Mouse (Mus musculus) frontal cortex, adult 2 months (tissue): ENCODE data around the gene Ppard. TPM values are rescaled to one million over a fixed set of nuclear protein-coding genes. Genes with fewer than 3 reads are reported as not detected.
"Not testable (repeated sequence)": the region's sequence is repeated elsewhere in the genome, so short reads cannot be mapped to it uniquely, and the experiment has no call there.

ENCODE experiments used
- DNase-seq, 2 experiments: peaks; one replicate each; pipeline ENCODE4 v3.0.0; 2022; ENCODE audit warnings: low spot score in 1 of 2; ENCODE audit errors: extremely low spot score in 1 of 2
- polyA plus RNA-seq: library from polyadenylated mRNA; depleted of rRNA; stranded (reverse); fragments of >200 nt; gene quantifications from 2 replicates; pipeline ENCODE4 v1.2.3, GENCODE M21; 2012; rRNA removed

The Ppard gene
- polyA plus RNA-seq: 21.2 and 22.9 TPM in 2 replicates

DNA sequence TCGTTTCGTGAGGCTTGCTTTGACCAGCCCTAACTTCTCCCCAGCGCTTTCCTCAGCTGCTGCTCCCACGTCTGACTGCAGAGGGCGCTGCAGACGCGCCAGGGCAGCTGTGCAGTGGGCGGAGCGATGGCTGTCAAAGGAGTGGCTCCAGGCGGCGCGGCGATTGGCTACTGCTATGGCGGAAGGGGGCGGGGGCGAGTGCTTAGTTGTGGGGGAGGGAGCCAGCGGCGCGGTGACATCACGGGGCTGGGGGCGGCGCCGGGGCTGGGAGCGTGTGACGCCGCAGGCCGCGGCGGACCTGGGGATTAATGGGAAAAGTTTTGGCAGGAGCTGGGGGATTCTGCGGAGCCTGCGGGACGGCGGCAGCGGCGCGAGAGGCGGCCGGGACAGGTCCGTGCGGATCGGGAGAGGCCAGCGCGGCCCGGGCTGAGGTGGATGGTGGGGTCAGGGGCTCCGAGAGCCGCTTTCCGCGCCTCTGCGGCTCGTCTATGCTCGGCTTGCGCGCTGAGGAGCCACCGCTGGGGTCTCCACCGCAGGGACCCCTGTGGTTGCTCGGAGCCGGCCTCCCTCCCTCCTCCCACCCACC lies at the start of gene Ppard:
Gene Ppard (plus strand): TSS at position 226 of the 586 bp plus-strand sequence.
- peak; percentile 91 to 99 for DNase-seq

DNA sequence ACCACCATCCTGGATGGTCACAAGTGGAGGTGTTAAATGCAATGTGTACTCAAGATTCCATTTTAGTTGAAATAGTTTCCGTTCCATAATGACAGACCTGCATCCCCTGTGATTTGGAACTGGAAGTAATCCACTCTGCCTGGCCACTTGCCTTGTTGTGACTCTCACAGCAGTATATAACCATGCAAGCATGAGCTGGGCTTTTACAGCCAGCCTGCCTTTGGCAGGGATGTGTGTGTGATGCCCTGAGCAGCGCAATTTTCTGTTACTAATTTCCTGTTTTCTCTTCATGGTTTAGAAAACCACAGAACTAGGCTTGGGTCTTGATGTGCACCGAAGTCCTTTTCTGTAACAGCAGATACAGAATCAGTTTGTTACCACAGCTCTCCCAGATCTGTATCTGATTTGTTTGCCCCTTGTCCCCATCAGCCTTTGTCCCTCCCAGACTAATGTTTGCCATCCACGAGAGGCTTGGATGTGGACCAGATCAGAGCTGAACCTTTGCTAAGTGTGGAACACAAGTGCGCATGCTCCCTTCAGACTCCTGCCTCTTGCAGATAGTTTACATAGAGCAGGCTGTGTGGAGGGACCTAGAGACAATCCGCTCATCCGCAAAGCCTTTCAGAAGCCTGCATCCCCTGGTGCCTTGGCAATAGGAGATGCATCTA lies 47.4 kb upstream of the Ppard start:
- DNase-seq: no peak

DNA sequence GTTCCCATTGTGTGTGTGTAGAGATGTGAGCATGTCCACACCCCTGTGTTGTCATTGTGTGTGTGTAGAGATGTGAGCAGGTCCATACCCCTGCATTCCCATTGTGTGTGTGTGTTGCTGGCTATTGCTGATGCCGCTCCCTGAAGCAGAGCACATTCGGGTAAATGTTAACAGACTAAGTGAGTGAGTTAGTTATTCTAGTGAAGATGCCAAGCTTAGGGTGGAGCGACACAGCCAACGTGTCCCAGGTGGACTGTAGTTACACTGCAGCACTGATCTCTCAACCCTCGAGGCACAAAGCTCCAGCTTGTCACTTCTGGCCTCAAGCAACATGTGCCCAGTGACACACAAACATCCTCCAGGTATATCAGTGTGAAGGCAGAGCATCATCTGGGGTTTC lies 44.2 kb upstream of the Ppard start:
- DNase-seq: no peak

DNA sequence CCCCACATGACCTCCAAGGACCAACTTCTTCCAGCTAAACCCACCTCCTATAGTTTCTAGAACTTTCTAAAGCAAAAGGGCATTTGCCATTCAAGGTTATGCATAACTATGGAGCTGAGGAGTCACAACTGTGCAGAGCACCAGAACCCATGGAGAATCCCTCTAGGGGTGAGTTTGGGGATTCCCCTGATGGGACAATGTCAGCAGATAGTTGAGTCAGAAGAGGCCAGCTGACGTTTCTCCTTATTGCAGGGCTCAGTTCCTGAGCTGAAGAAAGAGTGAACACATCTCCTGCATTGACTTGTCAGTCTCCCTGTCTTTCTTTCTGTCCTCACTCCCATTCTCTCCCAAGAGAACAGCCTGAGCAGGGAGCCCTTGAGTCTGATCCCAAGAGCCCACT lies 39.7 kb upstream of the Ppard start:
- DNase-seq: no peak

DNA sequence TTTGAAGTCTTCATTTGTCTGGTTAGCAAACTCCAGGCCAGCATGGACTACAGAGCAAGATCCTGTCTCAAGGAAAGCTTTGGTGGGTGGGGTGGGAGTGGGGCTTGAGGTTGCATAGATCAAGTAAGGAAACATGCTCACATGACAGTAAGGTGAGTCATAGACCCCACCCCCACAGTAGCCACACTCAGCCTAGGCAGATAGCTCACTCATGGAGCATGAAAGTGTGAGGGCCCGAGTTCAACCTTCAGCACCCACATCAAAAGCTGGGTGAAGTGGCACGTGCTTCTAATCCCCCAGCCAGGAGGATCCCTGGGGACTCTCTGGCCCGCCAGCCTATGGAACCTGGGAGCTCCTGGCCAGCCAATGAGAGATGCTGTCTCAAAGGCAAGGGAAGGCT lies 38.9 kb upstream of the Ppard start:
- DNase-seq: no peak

DNA sequence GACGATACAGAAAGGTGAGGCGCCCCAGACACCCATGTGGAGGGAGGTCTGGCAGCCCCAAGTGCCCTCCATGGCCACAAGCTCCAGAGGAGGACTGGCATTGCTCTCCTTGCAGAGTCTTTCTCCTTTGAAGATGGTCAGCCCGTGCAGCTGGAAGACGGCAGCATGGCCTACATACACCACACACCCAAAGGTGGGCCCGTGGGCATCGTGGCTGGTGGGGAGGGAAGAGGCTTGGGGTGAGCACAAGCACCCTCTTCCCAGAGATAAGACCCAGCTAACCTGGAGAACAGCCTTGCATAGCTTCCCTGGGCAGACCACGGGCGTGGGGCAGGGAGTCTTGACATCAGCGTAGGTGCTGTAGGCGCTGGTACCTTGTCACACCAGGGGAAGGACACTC lies 37.5 kb upstream of the Ppard start:
- no peak for DNase-seq

DNA sequence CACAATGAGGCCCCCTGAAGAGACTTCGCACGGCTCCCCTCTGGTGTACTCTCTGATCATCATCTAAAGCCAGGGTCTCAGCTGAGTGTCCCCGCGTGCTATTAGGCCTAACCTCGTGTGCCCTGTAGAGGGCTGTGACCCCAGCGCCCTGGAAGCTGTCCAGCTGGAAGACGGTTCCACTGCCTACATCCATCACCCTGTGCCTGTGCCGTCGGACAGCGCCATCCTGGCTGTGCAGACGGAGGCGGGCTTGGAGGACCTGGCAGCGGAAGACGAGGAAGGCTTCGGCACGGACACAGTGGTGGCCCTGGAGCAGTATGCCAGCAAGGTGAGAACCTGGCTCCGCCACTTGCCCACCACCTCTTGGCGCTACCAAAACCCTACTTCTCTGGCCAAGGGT lies 34.9 kb upstream of the Ppard start:
- no peak for DNase-seq

DNA sequence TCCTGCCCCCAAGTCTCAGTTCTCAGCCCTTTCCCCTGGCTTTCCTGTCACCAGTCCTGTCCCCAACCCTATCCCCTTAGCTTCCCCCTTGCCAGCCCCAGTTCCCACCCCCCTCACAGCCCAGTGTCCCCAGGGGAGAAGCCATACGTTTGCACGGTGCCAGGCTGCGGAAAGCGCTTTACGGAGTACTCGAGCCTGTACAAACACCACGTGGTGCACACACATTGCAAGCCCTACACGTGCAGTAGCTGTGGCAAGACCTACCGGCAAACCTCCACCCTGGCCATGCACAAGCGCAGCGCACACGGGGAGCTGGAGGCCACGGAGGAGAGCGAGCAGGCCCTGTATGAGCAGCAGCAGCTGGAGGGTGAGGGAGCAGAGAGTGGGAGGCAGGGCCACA lies 30.5 kb upstream of the Ppard start:
- no peak for DNase-seq

DNA sequence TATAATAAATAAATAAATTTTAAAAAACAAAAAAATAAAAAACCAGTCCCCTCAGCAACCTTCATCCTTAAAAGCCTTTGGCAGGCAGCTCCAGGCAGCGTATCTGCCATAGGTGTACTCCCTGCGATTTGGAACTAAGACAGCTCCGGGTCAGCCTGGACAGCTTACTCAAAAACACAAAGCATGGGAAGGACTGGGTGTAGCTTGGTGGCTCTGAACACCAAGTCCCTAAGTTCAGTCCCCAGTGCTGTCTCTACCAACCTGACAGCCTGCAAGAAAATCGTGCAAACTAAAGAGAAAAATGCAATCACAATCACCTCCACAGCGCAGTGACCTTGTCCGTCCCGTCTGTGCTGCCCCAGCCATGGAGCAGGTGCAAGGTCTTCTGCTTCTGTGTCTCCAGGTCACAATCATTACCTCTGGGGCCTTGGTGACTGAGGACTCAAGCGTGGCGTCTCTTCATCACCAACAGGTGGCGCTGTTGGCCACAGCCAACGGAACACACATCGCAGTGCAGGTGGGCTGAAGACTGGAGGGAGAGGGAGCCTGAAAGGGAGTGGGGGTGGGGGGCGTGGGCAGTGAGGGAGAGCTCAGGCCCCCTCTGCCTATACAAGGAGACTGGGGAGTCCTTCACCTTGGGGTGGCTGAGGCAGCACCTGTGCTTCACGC lies 28.3 kb upstream of the Ppard start:
- DNase-seq: peak in 1 of 2 experiments; percentile 56

DNA sequence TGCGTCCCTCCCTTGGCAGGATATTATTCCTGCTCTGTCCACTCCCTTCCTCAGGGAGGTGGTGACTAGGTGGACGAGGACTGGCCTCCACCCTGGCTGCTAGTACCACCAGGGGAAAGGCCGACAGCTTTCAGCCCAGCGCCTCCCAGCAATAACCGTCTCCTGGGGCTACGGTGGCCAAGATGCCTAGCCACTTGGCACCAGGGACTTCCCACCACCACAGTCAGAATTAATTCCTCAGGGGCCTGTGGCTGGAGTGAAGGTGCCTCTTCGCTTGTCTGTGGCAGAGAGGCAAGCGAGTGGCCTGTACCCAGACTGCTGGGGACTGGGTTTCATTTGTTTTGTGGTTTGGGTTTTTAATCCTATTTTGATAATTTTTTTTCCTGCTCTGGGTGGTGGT lies 27.1 kb upstream of the Ppard start:
- no peak for DNase-seq

DNA sequence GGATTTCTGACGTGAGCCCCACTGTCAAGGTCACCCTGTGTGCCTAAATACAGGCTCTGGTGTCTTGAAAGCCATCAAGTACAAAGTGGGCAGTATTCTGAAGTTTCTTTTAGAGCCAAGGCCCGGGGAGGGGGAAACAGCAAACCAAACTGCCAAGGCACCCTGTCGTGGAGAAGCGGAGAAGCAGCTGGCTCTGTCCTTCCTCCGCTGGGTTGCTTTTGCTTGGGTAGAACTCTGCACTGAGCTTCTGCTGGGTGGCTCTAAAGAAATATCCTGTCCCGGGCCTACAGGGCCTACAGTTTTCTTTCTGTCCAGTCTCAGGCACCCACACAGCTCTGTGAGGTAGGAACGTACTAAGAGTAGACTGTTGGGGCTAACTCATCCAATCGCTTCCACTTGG lies 25.4 kb upstream of the Ppard start:
- DNase-seq: no peak

DNA sequence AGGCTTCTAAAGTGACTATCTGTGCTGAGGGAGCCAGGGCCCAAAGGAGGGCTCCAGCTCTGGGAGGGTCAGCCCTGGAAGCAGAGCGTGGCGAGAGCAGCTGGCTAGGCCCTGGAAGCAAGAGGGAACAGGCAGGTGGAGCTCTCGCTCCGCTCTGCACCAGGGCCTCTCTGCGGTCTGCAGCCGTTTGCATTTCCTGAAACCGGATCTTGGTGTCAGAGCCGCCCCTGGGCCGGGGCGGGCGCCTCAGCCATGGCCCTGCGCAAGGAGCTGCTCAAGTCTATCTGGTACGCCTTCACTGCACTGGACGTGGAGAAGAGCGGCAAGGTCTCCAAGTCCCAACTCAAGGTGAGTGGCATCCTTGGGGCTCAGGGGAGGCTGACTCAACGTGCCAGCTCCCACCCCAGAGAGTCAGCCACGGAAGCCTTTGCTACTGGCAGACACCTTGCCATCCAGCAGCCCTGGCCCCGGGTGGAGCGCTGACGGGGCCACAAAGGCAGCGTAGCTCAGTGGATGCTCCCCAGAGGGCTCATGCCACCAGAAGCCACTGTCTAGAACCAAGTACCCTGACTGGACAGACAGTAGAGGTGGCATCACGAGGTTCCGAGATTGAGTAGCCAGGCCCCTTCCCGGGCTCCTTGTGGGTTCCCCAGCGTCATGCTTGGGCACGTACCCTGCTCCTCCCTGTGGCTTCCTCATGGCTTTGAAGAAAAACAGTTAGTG lies 24.7 kb upstream of the Ppard start, which contains the start of gene Def6:
Gene Def6 (plus strand): TSS at position 188 of the 723 bp plus-strand sequence.
- DNase-seq: peak in 1 of 2 experiments; percentile 32

DNA sequence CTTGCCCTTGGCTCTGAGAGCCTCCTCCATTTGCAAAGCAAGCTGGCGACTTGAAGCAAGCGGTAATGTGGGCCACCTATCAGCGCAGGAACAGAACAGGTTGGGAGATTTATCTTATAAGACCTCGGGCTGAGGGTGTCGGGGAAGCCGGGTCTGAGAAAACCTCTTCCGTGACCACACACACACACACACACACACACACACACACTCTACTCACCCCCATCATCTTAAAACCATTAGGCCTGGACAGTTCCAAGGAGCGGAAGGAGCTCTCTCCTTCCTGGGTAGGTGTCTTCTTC lies 24.2 kb upstream of the Ppard start:
- DNase-seq: no peak

DNA sequence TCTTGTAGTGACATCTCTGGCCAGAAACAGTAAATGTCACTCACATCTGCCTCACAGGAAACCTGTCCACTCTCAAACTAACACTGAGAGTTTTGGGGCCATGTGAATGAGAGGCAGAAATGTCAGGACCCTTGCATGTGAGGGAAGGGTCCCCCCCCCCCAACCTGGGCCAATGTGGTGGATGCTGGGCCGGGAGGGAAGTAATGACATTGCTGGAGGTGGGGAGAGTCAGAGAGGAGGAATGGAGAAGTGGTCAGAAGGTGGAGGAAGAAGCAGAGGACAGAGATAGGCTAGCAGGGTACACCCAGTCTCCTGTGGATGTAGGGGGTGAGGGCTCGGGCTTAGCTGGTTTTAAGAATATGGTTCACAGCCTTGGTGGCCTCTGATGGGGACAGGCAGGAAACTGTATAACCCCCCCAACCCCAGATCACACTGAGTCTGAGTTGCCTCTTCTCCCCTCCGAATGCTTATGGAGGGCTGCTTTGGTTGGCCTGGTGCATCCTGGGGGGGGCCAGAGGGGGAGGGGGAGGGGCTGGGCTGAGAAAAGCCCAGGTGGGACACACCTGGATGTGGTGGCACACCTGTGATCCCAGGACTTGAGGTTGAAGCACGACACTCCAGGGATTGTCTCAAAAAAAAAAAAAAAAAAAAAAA lies 22.9 kb upstream of the Ppard start:
- no peak for DNase-seq

DNA sequence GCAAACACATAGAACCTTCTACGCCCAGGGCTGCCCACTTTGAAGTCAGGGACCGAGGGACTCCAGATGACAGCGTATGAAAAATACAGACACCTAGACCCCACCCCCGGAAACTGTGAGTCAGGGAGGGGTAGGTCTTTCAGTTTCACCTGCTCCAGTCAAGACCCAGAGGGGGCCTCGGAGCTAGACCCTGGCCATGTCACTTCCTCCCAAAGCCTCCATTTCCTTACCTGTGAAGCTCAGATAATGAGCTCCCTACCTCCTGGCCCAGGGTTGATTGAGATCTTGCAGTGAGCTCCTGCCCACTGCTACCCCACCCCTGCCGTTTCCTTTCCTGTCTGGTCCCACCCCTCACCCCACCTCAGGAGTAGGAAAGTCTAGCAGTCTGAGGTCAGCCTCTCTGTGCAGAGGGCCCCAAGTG lies 20.6 kb upstream of the Ppard start:
- DNase-seq: no peak

DNA sequence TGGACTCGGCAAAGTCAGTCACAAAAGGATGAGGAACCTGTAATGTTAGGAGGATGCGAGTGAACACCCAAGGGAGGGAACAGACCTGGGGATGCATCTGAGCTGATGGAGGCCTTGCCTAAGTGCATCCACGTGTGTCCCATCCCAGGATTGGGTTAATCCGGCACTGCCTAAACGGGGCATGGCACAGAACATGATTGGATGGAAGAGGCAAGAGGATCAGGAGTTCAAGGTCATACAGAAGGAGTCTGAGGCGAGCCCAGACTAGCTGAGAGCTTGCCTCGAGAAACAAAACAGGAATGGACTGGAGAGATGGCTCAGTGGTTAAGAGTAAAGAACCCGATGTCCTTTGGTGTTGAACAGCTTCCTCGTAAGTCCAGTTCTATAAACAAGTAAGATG lies 20.1 kb upstream of the Ppard start:
- no peak for DNase-seq

DNA sequence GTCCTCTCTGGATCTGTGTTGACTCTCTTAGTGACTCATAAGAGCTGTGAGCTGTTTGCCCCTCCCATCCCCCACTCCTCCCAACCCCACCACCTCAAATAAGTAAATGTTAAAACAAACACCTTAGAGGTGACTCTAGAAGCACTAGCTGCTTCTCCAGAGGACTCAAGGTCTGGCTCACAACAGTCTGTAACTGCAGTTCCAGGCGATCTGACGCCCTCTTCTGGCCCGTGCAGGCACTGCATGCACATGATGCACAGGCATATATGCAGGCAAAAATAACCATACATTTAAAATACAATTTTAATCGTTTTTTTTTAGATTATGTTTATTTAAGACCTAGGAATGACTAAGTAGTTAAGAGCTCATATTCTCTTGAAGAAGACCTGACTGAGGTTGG lies 19.3 kb upstream of the Ppard start:
- DNase-seq: no peak

DNA sequence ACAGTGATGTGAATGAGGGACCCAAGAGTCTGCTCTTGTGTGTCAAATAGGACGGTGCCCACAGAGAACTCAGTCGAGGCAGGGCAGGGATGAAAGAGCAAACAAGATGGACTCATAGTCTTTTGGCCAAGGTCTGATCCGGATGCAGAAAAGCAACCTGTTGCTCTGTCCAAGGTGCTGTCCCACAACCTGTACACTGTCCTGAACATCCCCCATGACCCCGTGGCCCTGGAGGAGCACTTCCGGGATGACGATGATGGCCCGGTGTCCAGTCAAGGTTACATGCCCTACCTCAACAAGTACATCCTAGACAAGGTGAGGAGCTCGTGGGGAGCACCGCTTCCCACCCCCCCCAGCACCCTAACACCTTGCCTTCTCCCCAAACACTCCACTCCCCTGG lies 15.7 kb upstream of the Ppard start:
- DNase-seq: no peak

DNA sequence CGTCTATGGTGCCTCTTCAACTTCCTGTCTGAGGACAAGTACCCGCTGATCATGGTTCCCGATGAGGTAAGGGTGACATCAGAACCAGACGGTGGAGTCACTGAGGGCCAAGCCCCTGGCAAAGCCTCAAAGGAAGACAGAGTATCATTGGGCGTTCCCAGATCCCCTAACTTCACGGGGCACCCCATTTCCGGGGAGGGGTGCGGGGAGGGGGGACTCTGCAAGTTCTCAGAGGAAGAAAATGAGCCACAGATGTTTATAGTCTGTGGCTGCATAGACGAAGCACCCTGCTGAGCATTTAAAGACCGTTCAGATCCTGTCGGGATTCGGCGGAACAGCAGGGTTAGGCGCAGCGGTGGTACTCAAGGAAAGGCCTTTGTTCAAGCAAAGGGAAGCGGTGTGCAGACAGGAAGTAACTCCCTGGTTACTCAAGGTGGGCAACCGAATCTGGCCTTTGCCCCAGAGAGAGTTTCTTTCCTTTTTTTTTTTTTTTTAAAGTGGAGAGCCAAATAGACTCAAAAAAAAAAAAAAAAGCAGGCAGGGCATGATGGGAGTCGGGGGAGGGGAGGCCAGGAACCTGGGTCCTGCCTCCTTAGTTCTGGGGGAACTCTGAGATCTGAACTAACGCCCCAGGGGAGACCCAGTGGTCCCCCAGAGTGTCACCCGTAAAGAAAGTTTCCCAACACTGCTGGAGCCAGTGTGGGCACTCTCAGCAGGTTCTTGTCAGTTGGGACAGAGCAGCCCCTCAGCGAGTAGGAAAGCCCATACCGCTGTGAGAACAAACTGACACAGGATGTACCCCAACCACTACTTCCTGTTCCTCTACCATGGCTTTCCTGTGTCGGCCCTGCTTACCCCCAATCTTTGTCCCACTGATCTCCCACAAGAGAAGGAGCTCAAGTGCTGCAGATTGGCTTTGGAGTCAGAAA lies 14.5 kb upstream of the Ppard start:
- no peak for DNase-seq

DNA sequence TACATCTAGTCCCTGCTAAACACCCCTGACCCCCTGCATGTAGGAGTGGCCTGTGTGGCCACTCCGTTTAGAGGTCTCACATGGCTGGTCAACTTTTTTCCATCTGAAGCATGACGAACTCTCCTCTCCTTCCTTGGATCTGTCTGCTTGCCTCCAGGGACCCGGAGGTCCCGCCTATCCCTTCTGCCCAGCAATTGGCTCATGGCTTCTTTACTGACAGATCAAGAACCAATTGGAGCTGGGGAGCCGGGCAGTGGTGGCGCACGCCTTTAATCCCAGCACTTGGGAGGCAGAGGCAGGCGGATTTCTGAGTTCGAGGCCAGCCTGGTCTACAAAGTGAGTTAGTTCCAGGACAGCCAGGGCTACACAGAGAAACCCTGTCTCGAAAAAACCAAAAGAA lies 10.0 kb upstream of the Ppard start:
- DNase-seq: not testable (repeated sequence)
